Comparison of ENCODE assay signal across 8 mouse cellular contexts in genomic region chr13:74341036-74341435, GRCm38 (mm10). TPM values are rescaled to one million over a fixed set of nuclear protein-coding genes. Genes with fewer than 3 reads are reported as not detected.
DNase-seq lines count a peak whose midpoint lies in the region; ATAC-seq and TF ChIP-seq lines count a peak whose summit lies in the region.

No protein-coding gene starts in this region.

- H3K9me3 ChIP-seq in limb, embryonic 13.5 days: no peaks in the 10 kb centered on the region
- H3K9me3 ChIP-seq in midbrain, postnatal 0 days (ENCODE audit: low read length): no peaks in the 10 kb centered on the region

- H3K4me1 ChIP-seq in limb, embryonic 13.5 days: no peaks in the 10 kb centered on the region
- no peaks in the 10 kb centered on the region for H3K4me1 ChIP-seq in midbrain, postnatal 0 days (ENCODE audit: insufficient read depth, low read length)

- DNase-seq in gastrocnemius, adult 18-20 months (ENCODE audit: low spot score): peak; percentile 35
- no peak for DNase-seq in gastrocnemius, adult 8-10 months (ENCODE audit: low spot score in 2 of 2)
- DNase-seq in CD4-positive helper T cell, adult 2 months (ENCODE audit: low read depth, low spot score): peak; percentile 77
- DNase-seq in adrenal gland, postnatal 10 days: peak; percentile 48
- peak; percentile 66 for DNase-seq in midbrain, postnatal 0 days (ENCODE audit: low spot score)
- DNase-seq in right cerebral cortex, postnatal 25 days: no peak

- 60% methylated on average over 3 of the region's 3 CpGs for WGBS in limb, embryonic 13.5 days
- 48% methylated on average over 3 of the region's 3 CpGs for WGBS in midbrain, postnatal 0 days

- H3K27ac ChIP-seq in limb, embryonic 13.5 days: no peak overlapping the region
- H3K27ac ChIP-seq in midbrain, postnatal 0 days (ENCODE audit: low read depth, low read length): no peak overlapping the region

- TF ChIP-seq CTCF in midbrain, postnatal 0 days (IDR thresholded peaks at IDR 0.05): peak; percentile 84

- peaks cover 61% of the 10 kb centered on the region for H3K36me3 ChIP-seq in limb, embryonic 13.5 days
- peaks cover 49% of the 10 kb centered on the region for H3K36me3 ChIP-seq in midbrain, postnatal 0 days (ENCODE audit: insufficient read depth, low read length)

- H3K27me3 ChIP-seq in limb, embryonic 13.5 days: no peaks in the 10 kb centered on the region
- no peaks in the 10 kb centered on the region for H3K27me3 ChIP-seq in midbrain, postnatal 0 days (ENCODE audit: insufficient read depth, low read length)

- H3K4me2 ChIP-seq in limb, embryonic 13.5 days (replicated peaks): no peak overlapping the region
- no peak overlapping the region for H3K4me2 ChIP-seq in midbrain, postnatal 0 days (ENCODE audit: low read depth, low read length, poor library complexity, severe bottlenecking)

- ATAC-seq in hematopoietic stem cell, adult 5-6 weeks (replicated peaks in 1 of 2; ENCODE audit: insufficient read depth in 1 of 2, low FRiP score in 2 of 2, low TSS enrichment in 1 of 2, low read depth in 1 of 2, poor library complexity in 2 of 2, severe bottlenecking in 2 of 2): peak; percentile 98 to 99
- peak; percentile 59; the same call in 1 of the 2 replicates for ATAC-seq in limb, embryonic 13.5 days (ENCODE audit: low FRiP score, low read depth)
- peak; percentile 60; the same call in 1 of the 2 replicates for ATAC-seq in midbrain, postnatal 0 days (ENCODE audit: low FRiP score)

- no peak overlapping the region for H3K4me3 ChIP-seq in limb, embryonic 13.5 days
- no peak overlapping the region for H3K4me3 ChIP-seq in midbrain, postnatal 0 days (ENCODE audit: low read depth, low read length)

- H3K9ac ChIP-seq in limb, embryonic 13.5 days: no peak overlapping the region
- no peak overlapping the region for H3K9ac ChIP-seq in midbrain, postnatal 0 days (replicated peaks; ENCODE audit: low read length, poor library complexity, severe bottlenecking)

RNA-seq across cellular contexts. Expression of gene Sdha, which starts 9.0 kb away (rescaled TPM):
- total RNA-seq in gastrocnemius, adult 18-20 months (2021): 100 to 1,000 TPM; 591 to 682 TPM
- 100 to 1,000 TPM; 555 to 618 (median 575) TPM for total RNA-seq in gastrocnemius, adult 8-10 months (2022)
- 1,000 to 10,000 TPM in 1 of 2 experiments, 100 to 1,000 TPM in 1; 887 to 1,000 TPM for total RNA-seq in adrenal gland, postnatal 10 days (2021)
- 274 and 421 TPM in 2 replicates for total RNA-seq in hematopoietic stem cell, adult 5-6 weeks (2017)
- 237 and 242 TPM in 2 replicates for polyA plus RNA-seq in limb, embryonic 13.5 days (2015; fragmentation: Nextera tagmentation; extraction: Ambion mirVana)
- total RNA-seq in midbrain, postnatal 0 days (2014; rRNA removed): 98.7 and 103 TPM in 2 replicates
- polyA plus RNA-seq in midbrain, postnatal 0 days (2015; fragmentation: Nextera tagmentation; extraction: Ambion mirVana): 200 and 211 TPM in 2 replicates

RNA-seq across cellular contexts. Expression of gene Ccdc127, which starts 9.1 kb away (rescaled TPM):
- 10 to 100 TPM; 58.3 to 62.3 TPM for total RNA-seq in gastrocnemius, adult 18-20 months (2021)
- 10 to 100 TPM; 58.2 to 66.2 (median 64.0) TPM for total RNA-seq in gastrocnemius, adult 8-10 months (2022)
- 10 to 100 TPM; 46.7 to 48.4 TPM for total RNA-seq in adrenal gland, postnatal 10 days (2021)
- total RNA-seq in hematopoietic stem cell, adult 5-6 weeks (2017): 45.0 and 64.3 TPM in 2 replicates
- 63.7 and 71.3 TPM in 2 replicates for polyA plus RNA-seq in limb, embryonic 13.5 days (2015; fragmentation: Nextera tagmentation; extraction: Ambion mirVana)
- total RNA-seq in midbrain, postnatal 0 days (2014; rRNA removed): 20.6 and 20.9 TPM in 2 replicates
- polyA plus RNA-seq in midbrain, postnatal 0 days (2015; fragmentation: Nextera tagmentation; extraction: Ambion mirVana): 36.6 and 39.0 TPM in 2 replicates

RNA-seq across cellular contexts. Expression of gene Lrrc14b, which starts 22.8 kb away (rescaled TPM):
- 100 to 1,000 TPM in 1 of 2 experiments, 10 to 100 TPM in 1; 91.7 to 101 TPM for total RNA-seq in gastrocnemius, adult 18-20 months (2021)
- 100 to 1,000 TPM in 1 of 4 experiments, 10 to 100 TPM in 3; 90.5 to 101 (median 96.3) TPM for total RNA-seq in gastrocnemius, adult 8-10 months (2022)
- 1 to 10 TPM; 1.3 to 6.5 TPM for total RNA-seq in adrenal gland, postnatal 10 days (2021)
- total RNA-seq in hematopoietic stem cell, adult 5-6 weeks (2017): not detected in 2 replicates
- not detected in 2 replicates for polyA plus RNA-seq in limb, embryonic 13.5 days (2015; fragmentation: Nextera tagmentation; extraction: Ambion mirVana)
- not detected in 2 replicates for total RNA-seq in midbrain, postnatal 0 days (2014; rRNA removed)
- polyA plus RNA-seq in midbrain, postnatal 0 days (2015; fragmentation: Nextera tagmentation; extraction: Ambion mirVana): not detected in 2 replicates

RNA-seq across cellular contexts. Expression of gene Pdcd6, which starts 23.7 kb away (rescaled TPM):
- total RNA-seq in gastrocnemius, adult 18-20 months (2021): 10 to 100 TPM; 16.2 to 19.0 TPM
- total RNA-seq in gastrocnemius, adult 8-10 months (2022): 10 to 100 TPM; 13.2 to 17.5 (median 16.4) TPM
- 100 to 1,000 TPM; 114 to 122 TPM for total RNA-seq in adrenal gland, postnatal 10 days (2021)
- 134 and 135 TPM in 2 replicates for total RNA-seq in hematopoietic stem cell, adult 5-6 weeks (2017)
- 138 and 148 TPM in 2 replicates for polyA plus RNA-seq in limb, embryonic 13.5 days (2015; fragmentation: Nextera tagmentation; extraction: Ambion mirVana)
- 83.9 and 107 TPM in 2 replicates for total RNA-seq in midbrain, postnatal 0 days (2014; rRNA removed)
- 117 and 125 TPM in 2 replicates for polyA plus RNA-seq in midbrain, postnatal 0 days (2015; fragmentation: Nextera tagmentation; extraction: Ambion mirVana)

RNA-seq across cellular contexts. Expression of gene Ahrr, which starts 48.9 kb away (rescaled TPM):
- total RNA-seq in gastrocnemius, adult 18-20 months (2021): not detected
- total RNA-seq in gastrocnemius, adult 8-10 months (2022): not detected
- total RNA-seq in adrenal gland, postnatal 10 days (2021): 1 to 10 TPM in 1 of 2 experiments, under 1 TPM in 1; 0.81 to 2.3 TPM
- total RNA-seq in hematopoietic stem cell, adult 5-6 weeks (2017): 0.69 and 1.6 TPM in 2 replicates
- polyA plus RNA-seq in limb, embryonic 13.5 days (2015; fragmentation: Nextera tagmentation; extraction: Ambion mirVana): 1.1 and 1.3 TPM in 2 replicates
- 0.88 and 0.99 TPM in 2 replicates for total RNA-seq in midbrain, postnatal 0 days (2014; rRNA removed)
- polyA plus RNA-seq in midbrain, postnatal 0 days (2015; fragmentation: Nextera tagmentation; extraction: Ambion mirVana): 0.45 and 0.68 TPM in 2 replicates

Comparison
In these comparisons a context has a peak if more than half of its experiments do, and no peak if none do; other contexts are left out.
1. DNase-seq: peak in gastrocnemius, adult 18-20 months (single experiment), CD4-positive helper T cell, adult 2 months (single experiment), adrenal gland, postnatal 10 days (single experiment) and midbrain, postnatal 0 days (single experiment); none in gastrocnemius, adult 8-10 months (0 of 2) and right cerebral cortex, postnatal 25 days (single experiment).
2. RNA of gene Lrrc14b, which starts 22.8 kb away (total RNA-seq): 91.7 to 101 TPM in gastrocnemius, adult 18-20 months and 90.5 to 101 TPM in gastrocnemius, adult 8-10 months; 1.3 to 6.5 TPM in adrenal gland, postnatal 10 days, not detected in hematopoietic stem cell, adult 5-6 weeks and not detected in midbrain, postnatal 0 days; every median in the first group is over 10 times any median in the second.
3. Peak in every context shown above with its lines, with median percentiles within 50 percentile points of each other: ATAC-seq.